Mouse (Mus musculus) 416B (cell line): ENCODE measurements around the gene Hprt.

ENCODE experiments used
- DNase-seq: peaks from one replicate; pipeline ENCODE4 v3.0.0; 2011; ENCODE audit warnings: low read depth

Hprt gene

GRCm38 (mm10) chrX:53041006-53041405 lies 53.1 kb downstream of the Hprt start:
- DNase-seq = no peak

GRCm38 (mm10) chrX:53045187-53045903 lies 57.4 kb downstream of the Hprt start:
- DNase-seq = peak; percentile 61

GRCm38 (mm10) chrX:53046033-53046432 lies 58.1 kb downstream of the Hprt start:
- DNase-seq = no peak

GRCm38 (mm10) chrX:53046911-53047310 lies 59.0 kb downstream of the Hprt start:
- no peak for DNase-seq

GRCm38 (mm10) chrX:53049196-53049595 lies 61.3 kb downstream of the Hprt start:
- DNase-seq = no peak

GRCm38 (mm10) chrX:53050353-53050752 lies 62.4 kb downstream of the Hprt start:
- no peak for DNase-seq

GRCm38 (mm10) chrX:53052652-53053500 lies 64.9 kb downstream of the Hprt start:
- DNase-seq = no peak

- DNase-seq = no peak
Measured at GRCm38 (mm10) chrX:53053885-53054284, 65.9 kb downstream of the Hprt start.

GRCm38 (mm10) chrX:53055771-53056170 lies 67.8 kb downstream of the Hprt start:
- DNase-seq = peak; percentile 51

- DNase-seq = peak; percentile 86
Measured at GRCm38 (mm10) chrX:53056627-53057026, 68.7 kb downstream of the Hprt start.

GRCm38 (mm10) chrX:53057054-53057759 lies 69.3 kb downstream of the Hprt start:
- DNase-seq = peak; percentile 87

- DNase-seq = no peak
Measured at GRCm38 (mm10) chrX:53057760-53058090, 69.8 kb downstream of the Hprt start.

GRCm38 (mm10) chrX:53058459-53059280 lies 70.7 kb downstream of the Hprt start:
- DNase-seq = no peak

GRCm38 (mm10) chrX:53059426-53060007 lies 71.6 kb downstream of the Hprt start:
- no peak for DNase-seq

GRCm38 (mm10) chrX:53064406-53064805 lies 76.5 kb downstream of the Hprt start:
- no peak for DNase-seq
